Mouse (Mus musculus) intestine, postnatal 0 days (tissue): ENCODE measurements around the gene Azin2. TPM values are rescaled to one million over a fixed set of nuclear protein-coding genes. Genes with fewer than 3 reads are reported as not detected.

ENCODE experiments used
- ATAC-seq: fragments of 200-750 bp; cut with Nextera tagmentation; 2 replicates; pipeline ENCODE4 v1.8.0; 2017; ENCODE audit warnings: mild to moderate bottlenecking, moderate TSS enrichment, moderate library complexity
- H3K27ac ChIP-seq: fragments of 300-500 bp; sonication (generic); 2 replicates; pipeline ENCODE4 v1.5.1; 2014; ENCODE audit warnings: mild to moderate bottlenecking, low read depth, low read length, moderate library complexity
- H3K27me3 ChIP-seq: fragments of 300-500 bp; sonication (generic); replicated peaks from 2 replicates; pipeline ENCODE4 v1.6.1; 2014; ENCODE audit warnings: low read length, mixed read lengths; ENCODE audit not compliant: control insufficient read depth, insufficient read depth
- H3K36me3 ChIP-seq: fragments of 300-500 bp; sonication (generic); 2 replicates; pipeline ENCODE4 v1.6.1; 2014; ENCODE audit warnings: mild to moderate bottlenecking, moderate library complexity; ENCODE audit not compliant: control insufficient read depth, insufficient read depth
- H3K4me1 ChIP-seq: fragments of 300-500 bp; sonication (generic); replicated peaks from 2 replicates; pipeline ENCODE4 v1.6.1; 2014; ENCODE audit warnings: antibody characterized with exemption, low read length, mixed read lengths; ENCODE audit not compliant: control insufficient read depth, insufficient read depth
- H3K4me2 ChIP-seq: fragments of 300-500 bp; sonication (generic); replicated peaks from 2 replicates; pipeline ENCODE4 v1.6.1; 2014; ENCODE audit warnings: low read depth, mild to moderate bottlenecking, moderate library complexity
- H3K4me3 ChIP-seq: fragments of 300-500 bp; sonication (generic); 2 replicates; pipeline ENCODE4 v1.5.1; 2014; ENCODE audit warnings: low read depth, low read length
- H3K9ac ChIP-seq: fragments of 300-500 bp; sonication (generic); 2 replicates; pipeline ENCODE4 v1.6.1; 2014; ENCODE audit warnings: mild to moderate bottlenecking, low read depth, low read length
- H3K9me3 ChIP-seq: fragments of 300-500 bp; sonication (generic); 2 replicates; pipeline ENCODE4 v1.6.1; 2016; ENCODE audit warnings: mixed run types; ENCODE audit not compliant: control insufficient read depth
- CTCF ChIP-seq: sonication (generic); IDR thresholded peaks from 2 replicates; pipeline ENCODE4 v1.5.1; 2016; ENCODE audit warnings: low read depth, mild to moderate bottlenecking, control low read depth, antibody characterized with exemption, moderate library complexity
- WGBS: fragments of 180-500 bp; shearing (Covaris S2); extraction: QIAGEN DNeasy Blood & Tissue Kit; methylation state at CpG from one replicate; pipeline ENCODE4 v1.1.7; 2014; 5-methylcytosine and 5-hydroxymethylcytosine counted together
- polyA plus RNA-seq: library from polyadenylated mRNA; unstranded; fragments of >200 nt; fragmentation: Nextera tagmentation; extraction: Ambion mirVana; gene quantifications from 2 replicates; pipeline ENCODE4 v1.2.1, GENCODE M21; 2015

The Azin2 gene
- polyA plus RNA-seq, 1 experiment from 2014 or later, result 13.1 TPM

- H3K4me3 ChIP-seq, result no peak overlapping the region
- no peak overlapping the region for H3K27ac ChIP-seq
- ATAC-seq, result no peak
- H3K4me2 ChIP-seq, result no peak overlapping the region
- no peaks in the 10 kb centered on the region for H3K27me3 ChIP-seq
- no peak overlapping the region for H3K9ac ChIP-seq
- peaks cover 10% of the 10 kb centered on the region; the same call in 1 of the 2 replicates for H3K4me1 ChIP-seq
- H3K9me3 ChIP-seq, result no peaks in the 10 kb centered on the region
- H3K36me3 ChIP-seq, result no peaks in the 10 kb centered on the region
- TF ChIP-seq CTCF, result no peak
- 76% methylated on average over 10 of the region's 10 CpGs for WGBS
Observed at GRCm38 (mm10) chr4:128887026-128887425, 75.2 kb downstream of the Azin2 start.

- H3K9ac ChIP-seq, result no peak overlapping the region
- peaks cover 10% of the 10 kb centered on the region; the same call in 1 of the 2 replicates for H3K4me1 ChIP-seq
- no peak for TF ChIP-seq CTCF
- no peak for ATAC-seq
- H3K4me2 ChIP-seq, result no peak overlapping the region
- H3K27ac ChIP-seq, result no peak overlapping the region
- H3K27me3 ChIP-seq, result no peaks in the 10 kb centered on the region
- no peaks in the 10 kb centered on the region for H3K36me3 ChIP-seq
- no peaks in the 10 kb centered on the region for H3K9me3 ChIP-seq
- 67% methylated on average over 5 of the region's 5 CpGs for WGBS
- no peak overlapping the region for H3K4me3 ChIP-seq
Observed at GRCm38 (mm10) chr4:128886571-128886970, 75.7 kb downstream of the Azin2 start.

DNA sequence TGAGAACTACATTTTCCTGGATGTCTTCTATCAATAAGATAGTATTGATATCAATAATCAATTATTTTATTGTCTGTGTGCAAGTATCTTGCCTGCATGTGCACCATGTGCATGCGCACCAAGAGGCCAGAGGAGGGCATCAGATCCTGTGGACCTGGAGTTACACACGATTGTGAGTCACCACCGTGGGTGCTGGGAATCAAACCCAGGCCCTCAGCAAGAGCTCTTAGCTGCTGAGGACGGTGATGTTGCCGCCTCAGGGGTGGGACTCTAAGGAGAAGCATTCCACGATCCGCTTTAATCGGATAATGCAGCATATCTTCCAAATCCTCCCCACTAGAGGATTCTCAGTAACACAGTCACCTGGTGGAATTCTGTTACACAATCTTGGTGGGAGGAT is 76.7 kb downstream of the Azin2 start:
- Histone ChIP-seq H3K9me3 (no peaks in the 10 kb centered on the region), H3K9ac (no peak overlapping the region), H3K36me3 (no peaks in the 10 kb centered on the region), H3K27ac (no peak overlapping the region), H3K4me2 (no peak overlapping the region), H3K4me3 (no peak overlapping the region), H3K27me3 (no peaks in the 10 kb centered on the region), H3K4me1 (peaks cover 10% of the 10 kb centered on the region; the same call in 1 of the 2 replicates)
- WGBS, result 95% methylated on average over 8 of the region's 8 CpGs
- no peak for ATAC-seq
- no peak for TF ChIP-seq CTCF

DNA sequence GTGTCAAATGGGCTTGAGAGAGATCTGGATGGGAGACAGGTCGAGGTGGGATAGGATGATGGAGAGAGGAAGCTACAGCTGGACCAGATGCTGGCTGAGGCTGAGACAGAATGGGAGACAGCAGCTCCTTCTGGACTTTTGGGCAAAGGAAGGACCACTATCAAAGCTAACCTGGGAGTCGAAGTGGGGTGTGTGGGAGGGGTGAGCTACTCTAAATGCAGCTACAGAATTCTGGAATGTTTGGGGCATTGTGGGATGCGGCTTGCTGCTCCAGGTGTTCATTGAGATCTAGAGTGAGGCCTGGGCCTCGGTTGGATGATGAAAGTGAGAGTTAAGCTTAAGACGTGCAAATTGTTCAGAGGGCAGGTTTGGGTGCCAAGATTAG is 77.5 kb downstream of the Azin2 start:
- Histone ChIP-seq H3K4me2 (peak overlapping the region; percentile 100), H3K4me1 (peaks cover 10% of the 10 kb centered on the region; the same call in 1 of the 2 replicates), H3K36me3 (no peaks in the 10 kb centered on the region), H3K27ac (no peak overlapping the region), H3K9ac (no peak overlapping the region), H3K4me3 (peak overlapping the region; percentile 61), H3K9me3 (no peaks in the 10 kb centered on the region), H3K27me3 (no peaks in the 10 kb centered on the region)
- no peak for ATAC-seq
- WGBS, result 56% methylated on average over 5 of the region's 5 CpGs
- TF ChIP-seq CTCF, result no peak

- Histone ChIP-seq H3K9ac (peak overlapping the region; percentile 38), H3K9me3 (no peaks in the 10 kb centered on the region), H3K4me1 (peaks cover 10% of the 10 kb centered on the region; the same call in 1 of the 2 replicates), H3K36me3 (no peaks in the 10 kb centered on the region), H3K4me2 (peak overlapping the region; percentile 100), H3K27ac (no peak overlapping the region), H3K27me3 (0 out of 2 replicates have a peak, but pooled peaks cover 4% of the 10 kb centered on the region), H3K4me3 (peak overlapping the region; percentile 61)
- WGBS, result under 1% methylated on average over 83 of the region's 94 CpGs
- peak; percentile 31 for ATAC-seq
- no peak for TF ChIP-seq CTCF
Observed at GRCm38 (mm10) chr4:128883801-128884710, 78.2 kb downstream of the Azin2 start.

- Histone ChIP-seq H3K27me3 (0 out of 2 replicates have a peak, but pooled peaks cover 4% of the 10 kb centered on the region), H3K27ac (no peak within 1 kb of the TSS), H3K4me1 (peaks cover 10% of the 10 kb centered on the region; the same call in 1 of the 2 replicates), H3K4me2 (peak within 1 kb of the TSS; percentile 100), H3K9ac (peak within 1 kb of the TSS; percentile 38), H3K36me3 (no peaks in the 10 kb centered on the region), H3K9me3 (no peaks in the 10 kb centered on the region), H3K4me3 (peak within 1 kb of the TSS; percentile 61)
- WGBS, result under 1% methylated on average over 29 of the region's 37 CpGs
- peak; percentile 35; the same call in 1 of the 2 replicates for TF ChIP-seq CTCF
- peak; percentile 63 for ATAC-seq
Observed at GRCm38 (mm10) chr4:128883379-128883781, 78.9 kb downstream of the Azin2 start, which contains the start of gene Trim62. Gene Trim62, plus strand, starts transcription at chr4:128883580.

Other genes with a start within 250 kb of the Azin2 start
- not detected in 2 replicates for gene A3galt2, start 207.1 kb downstream of the Azin2 start, polyA plus RNA-seq
- 12.6 and 12.9 TPM in 2 replicates for gene Zfp362, start 156.4 kb downstream of the Azin2 start, polyA plus RNA-seq
- gene Trim62, start 78.9 kb downstream of the Azin2 start, polyA plus RNA-seq, result 2.1 and 2.8 TPM in 2 replicates
- 538 and 552 TPM in 2 replicates for gene Ak2, start 29.5 kb upstream of the Azin2 start, polyA plus RNA-seq
- 11.0 and 12.2 TPM in 2 replicates for gene Rnf19b, start 95.8 kb upstream of the Azin2 start, polyA plus RNA-seq
- 363 and 366 TPM in 2 replicates for gene Tmem54, start 143.1 kb upstream of the Azin2 start, polyA plus RNA-seq
- 3.9 and 4.6 TPM in 2 replicates for gene Hpca, start 159.6 kb upstream of the Azin2 start, polyA plus RNA-seq
- gene Fndc5, start 174.6 kb upstream of the Azin2 start, polyA plus RNA-seq, result 14.5 and 15.4 TPM in 2 replicates
- gene S100pbp, start 227.3 kb upstream of the Azin2 start, polyA plus RNA-seq, result 6.9 and 7.7 TPM in 2 replicates
- gene Yars, start 227.3 kb upstream of the Azin2 start, polyA plus RNA-seq, result 35.6 and 41.8 TPM in 2 replicates